Mouse (Mus musculus): ENCODE results near the gene Brms1l. TPM values are rescaled to one million over a fixed set of nuclear protein-coding genes. Genes with fewer than 3 reads are reported as not detected.

Gene Brms1l
- total RNA-seq, 4 experiments from 2014 or later: 19.1 to 30.5 (median 25.2) TPM

DNA sequence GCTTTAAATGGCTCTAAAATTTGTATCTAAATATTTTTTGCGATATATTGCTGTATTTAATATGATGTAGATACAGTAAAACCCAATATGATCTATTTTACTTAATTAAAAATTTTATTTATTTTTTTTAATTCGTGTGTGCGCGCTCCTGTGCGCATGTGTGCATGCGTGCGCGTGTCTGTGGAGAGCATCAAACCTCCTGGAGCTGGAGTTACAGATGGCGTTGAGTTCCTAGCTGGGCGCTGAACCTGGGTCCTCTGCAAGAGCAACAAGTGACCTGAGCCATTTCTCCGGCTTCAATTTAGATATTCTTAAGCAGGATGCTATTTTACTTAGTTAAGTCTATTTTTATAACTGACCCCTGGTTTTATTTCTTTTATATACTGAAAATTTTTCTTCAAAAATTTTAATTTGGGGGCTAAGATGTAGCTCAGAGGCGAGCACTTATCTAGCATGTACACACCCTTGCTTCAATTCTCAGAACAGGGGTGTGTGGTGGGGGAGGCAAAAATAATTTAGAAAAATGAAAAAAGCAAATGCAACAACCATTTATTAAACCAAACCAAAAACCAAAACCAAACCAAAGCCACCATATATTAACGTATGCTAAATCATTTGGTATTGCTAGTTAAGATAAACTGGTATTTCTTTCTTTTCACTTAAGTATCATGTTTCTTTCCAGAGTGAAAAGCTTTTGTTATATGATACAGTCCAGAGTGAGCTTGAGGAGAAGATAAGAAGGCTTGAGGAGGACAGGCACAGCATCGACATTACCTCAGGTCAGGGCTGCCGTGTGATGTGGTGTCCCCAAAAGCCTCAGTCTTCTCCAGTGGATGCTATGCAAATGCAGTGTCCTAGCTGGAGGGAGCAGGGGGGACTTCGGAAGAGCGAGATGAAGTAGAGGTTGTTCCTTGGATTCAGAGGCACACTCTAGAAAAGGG, 23.6 kb downstream of the Brms1l start:
- DNase-seq (ENCODE audit: low spot score): no peak

DNA sequence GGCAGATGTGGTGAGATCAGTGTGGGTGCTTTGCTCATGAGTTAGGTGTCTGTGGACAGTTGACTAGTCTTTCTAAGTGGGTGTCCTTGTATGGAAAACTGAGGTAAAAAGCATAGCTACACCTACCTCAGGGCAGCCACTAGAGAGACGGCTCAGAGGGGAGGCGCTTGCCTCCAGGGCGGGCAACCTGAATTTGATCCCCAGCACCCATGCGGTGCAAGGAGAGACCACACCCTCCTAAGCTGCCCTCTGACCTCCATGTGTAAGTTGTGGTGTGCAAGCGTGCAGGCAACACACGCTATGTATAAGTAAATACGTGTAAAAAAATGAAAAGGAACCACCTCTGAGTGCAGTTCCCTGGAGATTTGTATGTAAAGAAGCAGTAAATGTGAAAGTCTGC, 24.5 kb downstream of the Brms1l start:
- DNase-seq (ENCODE audit: low spot score): no peak

DNA sequence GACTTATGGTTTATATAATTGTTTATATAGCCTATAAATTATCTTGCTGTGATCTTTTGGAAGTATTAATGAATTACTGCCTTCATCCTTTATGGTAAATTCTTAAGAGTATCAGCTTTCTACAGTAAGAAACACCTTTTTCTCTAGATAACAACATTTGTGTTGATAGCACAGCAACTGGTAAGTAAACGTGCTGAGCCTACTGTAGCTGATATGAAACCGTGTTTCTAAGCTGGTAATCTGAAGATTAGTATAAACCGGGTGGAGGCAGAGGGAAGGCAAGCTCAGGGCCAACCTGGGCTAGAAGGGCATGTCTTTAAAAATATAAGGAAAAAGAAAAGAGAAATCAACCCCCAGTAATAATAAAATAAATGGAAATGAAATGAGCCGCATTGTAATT, 31.6 kb downstream of the Brms1l start:
- no peak for DNase-seq (ENCODE audit: low spot score)

DNA sequence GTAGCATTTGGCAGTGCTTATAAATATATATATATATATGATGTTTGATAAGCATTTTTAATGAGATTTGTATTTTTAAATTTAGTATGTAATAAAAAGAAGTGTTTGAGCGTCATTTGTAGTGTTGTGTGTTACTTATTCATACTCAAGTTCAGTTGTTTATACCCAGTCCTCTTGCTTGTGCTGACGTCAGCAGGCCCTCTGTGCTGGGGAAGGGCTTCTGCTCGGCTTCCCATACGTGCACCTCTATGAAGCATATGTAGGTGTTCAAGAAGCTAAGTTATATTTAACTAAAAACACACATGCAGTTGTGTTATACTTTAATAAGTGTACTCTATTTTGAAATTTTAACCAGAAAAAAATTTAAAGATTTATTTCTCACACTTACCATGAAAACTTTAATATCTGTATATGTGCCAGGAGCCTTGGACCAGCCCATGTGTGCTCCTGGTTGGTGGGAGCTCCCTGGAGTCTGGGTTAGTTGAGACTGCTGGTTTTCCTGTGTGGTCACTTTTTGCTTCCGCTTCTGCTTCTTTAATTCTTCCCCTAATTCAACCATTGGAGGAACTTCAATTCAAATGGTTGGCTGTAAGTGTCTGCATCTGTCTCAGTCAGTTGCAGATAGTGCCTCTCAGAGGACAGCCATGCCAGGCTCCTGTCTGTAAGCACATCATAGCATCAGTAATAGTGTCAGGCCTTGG, 33.6 kb downstream of the Brms1l start:
- DNase-seq (ENCODE audit: low spot score): no peak

DNA sequence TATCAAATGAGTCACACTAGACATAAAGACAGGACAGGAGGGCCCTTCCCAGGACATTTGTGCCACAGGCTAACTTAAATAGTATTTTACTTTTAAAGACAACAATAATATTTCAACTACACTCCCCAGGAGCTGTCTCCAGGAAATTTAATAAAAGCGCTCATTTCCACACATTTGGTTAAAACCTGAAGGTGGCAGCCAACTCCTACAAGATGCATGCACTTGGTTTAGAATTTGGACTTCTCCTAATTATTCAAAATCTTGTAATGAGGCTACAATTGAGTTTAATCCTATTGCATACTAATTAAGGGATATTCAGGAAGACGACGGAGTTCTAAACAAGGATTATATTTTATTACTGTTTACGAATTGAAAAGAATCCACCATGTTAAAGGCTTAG, 49.3 kb downstream of the Brms1l start:
- DNase-seq (ENCODE audit: low spot score): no peak

DNA sequence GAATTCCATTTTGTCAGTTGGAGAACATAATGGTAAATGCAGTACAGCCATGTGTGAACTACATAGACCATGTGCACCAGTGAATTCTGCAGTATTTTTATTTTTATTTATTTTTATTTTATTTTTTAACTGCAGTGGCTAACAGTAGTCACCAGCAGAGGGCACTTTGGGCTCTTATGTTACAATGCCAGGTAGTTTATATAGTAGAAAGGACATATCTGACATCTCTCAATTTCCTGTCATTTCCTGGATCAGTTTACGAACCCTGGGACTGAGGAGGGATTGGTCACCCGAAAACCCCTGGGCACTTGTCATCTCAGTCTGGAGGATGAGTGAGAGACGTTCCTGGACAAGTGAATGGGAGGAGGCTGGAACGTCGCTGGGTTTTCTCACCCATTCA, 52.4 kb downstream of the Brms1l start:
- DNase-seq (ENCODE audit: low spot score): no peak

DNA sequence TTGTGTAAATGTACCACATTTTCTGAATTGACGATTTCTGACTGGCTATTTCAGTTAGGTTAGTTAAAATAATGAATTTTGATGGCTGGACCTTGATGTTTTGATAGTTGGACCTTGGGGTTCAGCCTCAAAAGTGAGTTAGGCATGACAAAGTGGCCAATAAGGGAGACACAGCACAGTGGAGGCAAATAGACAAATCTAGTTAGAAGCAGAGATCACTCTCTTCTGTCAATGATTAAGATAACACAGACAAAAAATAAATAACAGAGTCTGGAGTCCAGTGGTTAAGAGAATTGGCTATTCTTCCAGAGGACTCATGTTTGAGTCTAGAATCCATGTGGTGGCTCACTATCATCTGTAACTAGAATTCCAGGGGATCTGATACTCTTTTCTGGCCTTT, 68.7 kb downstream of the Brms1l start:
- no peak for DNase-seq (ENCODE audit: low spot score)

DNA sequence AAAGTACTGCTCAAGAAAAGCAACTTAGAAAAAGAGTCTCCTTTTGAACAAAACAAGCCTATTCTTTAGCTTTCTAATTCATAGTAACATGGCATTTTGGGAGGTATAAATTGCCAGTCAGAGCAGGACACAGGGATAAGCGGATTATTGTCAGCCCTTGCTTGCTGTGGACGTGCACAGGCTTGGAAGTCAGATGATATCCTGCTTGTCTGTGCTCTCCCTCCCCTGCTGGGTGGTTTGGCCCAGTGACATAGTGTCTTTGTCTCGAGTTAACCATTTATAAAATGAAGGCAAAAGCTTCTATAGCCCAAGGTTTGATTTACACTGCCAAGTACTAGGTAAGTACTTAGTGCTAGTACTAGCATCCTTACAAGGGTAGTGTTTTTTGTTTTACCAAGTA, 76.0 kb downstream of the Brms1l start:
- no peak for DNase-seq (ENCODE audit: low spot score)

DNA sequence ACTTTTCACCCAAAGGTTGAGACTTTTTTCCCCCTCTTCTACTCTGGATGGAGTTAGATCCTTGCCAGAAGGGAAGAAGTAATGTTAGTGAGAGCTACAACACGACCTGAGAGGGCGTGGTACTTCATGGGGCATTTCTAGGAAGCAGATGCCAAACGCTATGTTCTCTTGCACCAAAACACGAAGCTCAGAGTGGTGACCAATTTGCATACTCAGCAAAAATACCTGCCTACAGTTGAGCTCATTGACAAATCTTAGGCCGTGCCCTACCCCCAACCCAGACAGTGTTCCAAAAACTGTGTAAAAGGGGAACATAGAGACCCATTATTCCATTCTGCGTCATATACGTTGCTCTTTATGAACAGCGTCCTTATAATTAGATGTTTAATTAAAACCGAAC, 77.1 kb downstream of the Brms1l start:
- no peak for DNase-seq (ENCODE audit: low spot score)

DNA sequence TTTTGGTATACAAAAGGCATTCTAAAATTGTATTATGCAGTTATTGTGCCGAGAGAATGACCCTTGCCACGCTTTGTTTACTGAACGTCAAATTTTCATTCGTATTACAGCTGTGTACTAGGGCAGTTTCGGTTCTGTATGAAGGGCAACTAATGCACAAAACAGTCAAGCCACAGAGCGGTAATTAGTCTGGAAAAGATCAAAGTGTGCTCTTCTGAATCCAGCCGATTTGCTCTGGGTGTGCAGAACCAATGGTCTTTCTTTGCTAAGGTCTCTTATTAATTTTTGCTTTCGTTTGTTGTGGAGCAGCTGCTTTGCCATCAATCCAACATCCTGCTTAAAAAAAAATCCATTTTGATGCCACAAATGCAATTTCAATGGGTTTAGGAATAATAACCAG, 80.1 kb downstream of the Brms1l start:
- DNase-seq (ENCODE audit: low spot score): no peak

DNA sequence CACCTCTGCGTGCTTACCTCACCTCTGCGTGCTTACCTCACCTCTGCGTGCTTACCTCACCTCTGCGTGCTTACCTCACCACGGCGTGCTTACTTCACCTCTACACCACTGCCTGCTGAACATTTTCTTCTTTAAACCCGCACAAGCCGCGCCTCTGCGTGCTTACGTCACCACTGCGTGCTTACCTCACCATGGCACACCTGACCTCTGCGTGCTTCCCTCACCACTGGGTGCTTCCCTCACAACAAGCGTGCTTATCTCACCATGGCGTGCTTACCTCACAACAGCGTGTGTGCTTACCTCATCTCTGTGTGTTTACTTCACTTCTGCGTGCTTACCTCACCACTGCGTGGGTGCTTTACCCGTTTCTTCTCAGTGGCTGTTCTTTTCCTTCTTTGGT, 80.9 kb downstream of the Brms1l start:
- no peak for DNase-seq (ENCODE audit: low spot score)

Small RNA genes lying within 50 kb of the gene (microRNA-seq; reads per million reads assigned to microRNA genes)
- gene Gm23394: 2.2 reads per million

Other genes with a start within 250 kb of the Brms1l start
- not detected for gene Insm2, start 236.9 kb upstream of the Brms1l start, total RNA-seq (2022)
- 10 to 100 TPM; 53.9 to 64.4 (median 58.9) TPM for gene Ralgapa1, start 15.2 kb upstream of the Brms1l start, total RNA-seq (2022)